Mouse (Mus musculus) kidney, postnatal 25 days (tissue): ENCODE results near the gene Atp9a.

ENCODE experiments used
- DNase-seq, 2 experiments: peaks; one replicate each; pipeline ENCODE4 v3.0.0; 2021; ENCODE audit warnings: mixed read lengths in 2 of 2

Atp9a gene

GRCm38 (mm10) chr2:168593676-168594075, 148.5 kb downstream of the Atp9a start:
- peak in 1 of 2 experiments; percentile 21 for DNase-seq

- peak in 1 of 2 experiments; percentile 39 for DNase-seq
These were observed 149.2 kb downstream of the Atp9a start for GRCm38 (mm10) chr2:168593004-168593403.

GRCm38 (mm10) chr2:168591076-168591475, 151.1 kb downstream of the Atp9a start:
- no peak for DNase-seq

- DNase-seq = no peak
These were observed 151.7 kb downstream of the Atp9a start for GRCm38 (mm10) chr2:168590556-168590955.

GRCm38 (mm10) chr2:168590168-168590551, 152.0 kb downstream of the Atp9a start:
- DNase-seq = peak; percentile 82 to 88

- no peak for DNase-seq
These were observed 152.6 kb downstream of the Atp9a start for GRCm38 (mm10) chr2:168589368-168590167.

GRCm38 (mm10) chr2:168588591-168589367, 153.4 kb downstream of the Atp9a start:
- no peak for DNase-seq

GRCm38 (mm10) chr2:168587159-168587558, 155.1 kb downstream of the Atp9a start:
- peak; percentile 59 to 70 for DNase-seq

GRCm38 (mm10) chr2:168586512-168586911, 155.7 kb downstream of the Atp9a start:
- peak; percentile 46 to 72 for DNase-seq

- peak in 1 of 2 experiments; percentile 68 for DNase-seq
These were observed 157.4 kb downstream of the Atp9a start for GRCm38 (mm10) chr2:168584857-168585256.
